Mouse (Mus musculus): Measurements from ENCODE around the gene Krt23.

- no peak for TF ChIP-seq CTCF (IDR thresholded peaks at IDR 0.05; ENCODE audit: low read depth, low read length)
- TF ChIP-seq GATA1 (IDR thresholded peaks at IDR 0.05; ENCODE audit: borderline replicate concordance, low read length) = no peak
- no peak for TF ChIP-seq TAL1 (conservative IDR thresholded peaks at IDR 0.05; ENCODE audit: low read depth, low read length)
These were observed 46.8 kb upstream of the Krt23 start for GRCm38 (mm10) chr11:99539721-99540120.
